Mouse (Mus musculus) olfactory bulb, adult 2 months (tissue): ENCODE measurements at regions not wholly inside any gene's neighbourhood (a gene's known extent, or its start where the extent isn't known, plus 50 kb on each side); places are given as distances from the start of the nearest gene placed in this dataset.

ENCODE experiments used
- CTCF ChIP-seq: fragments of 200-500 bp; IDR thresholded peaks from 2 replicates; pipeline ENCODE4 v1.5.1; 2012; ENCODE audit warnings: low read depth, mild to moderate bottlenecking, low read length, moderate library complexity; ENCODE audit not compliant: insufficient read depth
- POLR2A ChIP-seq: fragments of 200-500 bp; IDR thresholded peaks from 2 replicates; pipeline ENCODE4 v1.6.1; 2012; ENCODE audit warnings: mild to moderate bottlenecking, low read depth, low read length, moderate library complexity; ENCODE audit not compliant: insufficient read depth

GRCm38 (mm10) chr12:71561918-71562572, 252.4 kb downstream of the Dact1 start:
- TF ChIP-seq CTCF, result no peak
- TF ChIP-seq POLR2A, result no peak
